In genomic region chr6:82040834-82041487, GRCm38 (mm10) we compare ENCODE assay signal across 8 mouse cellular contexts. TPM values are rescaled to one million over a fixed set of nuclear protein-coding genes. Genes with fewer than 3 reads are reported as not detected.
DNase-seq lines count a peak whose midpoint lies in the region; ATAC-seq and TF ChIP-seq lines count a peak whose summit lies in the region.

Eva1a (plus strand) TSS chr6:82041043.

- peaks cover 12% of the 10 kb centered on the region; the same call in 1 of the 2 replicates for H3K4me1 ChIP-seq in kidney, adult 2 months (ENCODE audit: control insufficient read depth, insufficient read depth, low read length)
- H3K4me1 ChIP-seq in ES-Bruce4 (ENCODE audit: control insufficient read depth, insufficient read depth, low read length) = peaks cover 2% of the 10 kb centered on the region
- H3K4me1 ChIP-seq in forebrain, embryonic 15.5 days = peaks cover 19% of the 10 kb centered on the region
- H3K4me1 ChIP-seq in limb, embryonic 12.5 days (replicated peaks) = peaks cover 57% of the 10 kb centered on the region
- H3K4me1 ChIP-seq in stomach, embryonic 16.5 days (ENCODE audit: control insufficient read depth, insufficient read depth, low read length) = peaks cover 13% of the 10 kb centered on the region

- TF ChIP-seq CTCF in kidney, adult 2 months (conservative IDR thresholded peaks at IDR 0.05; ENCODE audit: insufficient read depth, insufficient read length, low read depth, low read length) = no peak
- TF ChIP-seq CTCF in ES-Bruce4 (IDR thresholded peaks at IDR 0.05; ENCODE audit: low read depth, low read length) = no peak

- H3K27me3 ChIP-seq in kidney, adult 2 months (replicated peaks; ENCODE audit: control insufficient read depth, insufficient read depth, low read length) = no peaks in the 10 kb centered on the region
- no peaks in the 10 kb centered on the region for H3K27me3 ChIP-seq in ES-Bruce4 (ENCODE audit: control insufficient read depth, insufficient read depth, low read length, poor library complexity, severe bottlenecking)
- H3K27me3 ChIP-seq in forebrain, embryonic 15.5 days = peaks cover 16% of the 10 kb centered on the region; the same call in 1 of the 2 replicates
- H3K27me3 ChIP-seq in limb, embryonic 12.5 days = peaks cover 13% of the 10 kb centered on the region
- no peaks in the 10 kb centered on the region for H3K27me3 ChIP-seq in stomach, embryonic 16.5 days (ENCODE audit: control insufficient read depth, insufficient read depth, low read length)

- 8% methylated on average over 11 of the region's 11 CpGs for WGBS in kidney, adult 2 months
- 15% methylated on average over 11 of the region's 11 CpGs for WGBS in forebrain, embryonic 15.5 days
- 7% methylated on average over 11 of the region's 11 CpGs for WGBS in limb, embryonic 12.5 days
- WGBS in stomach, embryonic 16.5 days = 10% methylated on average over 11 of the region's 11 CpGs

- H3K4me2 ChIP-seq in forebrain, embryonic 15.5 days (replicated peaks) = peak within 1 kb of the TSS; percentile 100
- H3K4me2 ChIP-seq in limb, embryonic 12.5 days = peak within 1 kb of the TSS; percentile 82
- peak within 1 kb of the TSS; percentile 85 for H3K4me2 ChIP-seq in stomach, embryonic 16.5 days (ENCODE audit: low read depth, low read length)

- peak within 1 kb of the TSS; percentile 66 for H3K9ac ChIP-seq in ES-Bruce4 (ENCODE audit: low read depth, poor library complexity, severe bottlenecking)
- peak within 1 kb of the TSS; percentile 38 for H3K9ac ChIP-seq in forebrain, embryonic 15.5 days (replicated peaks)
- H3K9ac ChIP-seq in limb, embryonic 12.5 days (replicated peaks) = peak within 1 kb of the TSS; percentile 75
- peak within 1 kb of the TSS; percentile 80 for H3K9ac ChIP-seq in stomach, embryonic 16.5 days (ENCODE audit: low read length)

- no peaks in the 10 kb centered on the region for H3K36me3 ChIP-seq in kidney, adult 2 months (ENCODE audit: control insufficient read depth, insufficient read depth, low read length)
- no peaks in the 10 kb centered on the region for H3K36me3 ChIP-seq in ES-Bruce4 (ENCODE audit: control insufficient read depth, insufficient read depth, low read length, poor library complexity, severe bottlenecking)
- no peaks in the 10 kb centered on the region for H3K36me3 ChIP-seq in forebrain, embryonic 15.5 days
- no peaks in the 10 kb centered on the region for H3K36me3 ChIP-seq in limb, embryonic 12.5 days
- no peaks in the 10 kb centered on the region for H3K36me3 ChIP-seq in stomach, embryonic 16.5 days (ENCODE audit: control insufficient read depth, insufficient read depth, low read length)

- no peaks in the 10 kb centered on the region for H3K9me3 ChIP-seq in ES-Bruce4 (replicated peaks; ENCODE audit: control insufficient read depth, insufficient read depth, low read length, poor library complexity, severe bottlenecking)
- no peaks in the 10 kb centered on the region for H3K9me3 ChIP-seq in forebrain, embryonic 15.5 days
- H3K9me3 ChIP-seq in limb, embryonic 12.5 days = no peaks in the 10 kb centered on the region
- H3K9me3 ChIP-seq in stomach, embryonic 16.5 days (replicated peaks; ENCODE audit: control insufficient read depth, low read length) = no peaks in the 10 kb centered on the region

- ATAC-seq in forebrain, embryonic 15.5 days (replicated peaks) = no peak
- ATAC-seq in limb, embryonic 12.5 days (ENCODE audit: insufficient number of reproducible peaks, insufficient read depth, low FRiP score, low TSS enrichment, low read depth) = peak; percentile 27; the same call in 1 of the 2 replicates
- no peak for ATAC-seq in stomach, embryonic 16.5 days (ENCODE audit: insufficient read depth, low FRiP score)

- no peak for TF ChIP-seq EP300 in ES-Bruce4 (IDR thresholded peaks at IDR 0.05; ENCODE audit: insufficient read depth, low read depth, low read length)

- peak within 1 kb of the TSS; percentile 98 for H3K27ac ChIP-seq in kidney, adult 2 months (ENCODE audit: insufficient read depth, low read depth, low read length)
- H3K27ac ChIP-seq in ES-Bruce4 (ENCODE audit: insufficient read depth, low read length) = no peak within 1 kb of the TSS
- H3K27ac ChIP-seq in forebrain, embryonic 15.5 days (replicated peaks) = no peak within 1 kb of the TSS
- H3K27ac ChIP-seq in limb, embryonic 12.5 days = peak within 1 kb of the TSS; percentile 89
- H3K27ac ChIP-seq in stomach, embryonic 16.5 days (ENCODE audit: low read length) = peak within 1 kb of the TSS; percentile 84

- H3K4me3 ChIP-seq in kidney, adult 2 months (ENCODE audit: insufficient read depth, low read depth, low read length) = peak within 1 kb of the TSS; percentile 83
- H3K4me3 ChIP-seq in ES-Bruce4 (ENCODE audit: low read depth, low read length) = peak within 1 kb of the TSS; percentile 55
- peak within 1 kb of the TSS; percentile 53 for H3K4me3 ChIP-seq in forebrain, embryonic 15.5 days
- peak within 1 kb of the TSS; percentile 66 for H3K4me3 ChIP-seq in limb, embryonic 12.5 days (replicated peaks)
- peak within 1 kb of the TSS; percentile 75 for H3K4me3 ChIP-seq in stomach, embryonic 16.5 days (replicated peaks; ENCODE audit: low read length)

- DNase-seq in kidney, adult 2 months = peak; percentile 43
- DNase-seq in kidney, adult 11 months = no peak
- no peak for DNase-seq in urinary bladder, postnatal 4 days (ENCODE audit: low spot score in 2 of 2)
- no peak for DNase-seq in cerebellum, adult 9-11 months

- TF ChIP-seq POLR2A in kidney, adult 2 months (IDR thresholded peaks at IDR 0.05; ENCODE audit: low read depth, low read length) = no peak
- TF ChIP-seq POLR2A in ES-Bruce4 (IDR thresholded peaks at IDR 0.05; ENCODE audit: insufficient read depth, low read length) = no peak

RNA-seq across cellular contexts. Expression of gene Eva1a, which starts in this region (rescaled TPM):
- polyA plus RNA-seq in kidney, adult 2 months (2012; rRNA removed) = 34.3 and 39.2 TPM in 2 replicates
- polyA plus RNA-seq in ES-Bruce4 (2011; ENCODE audit: insufficient read depth, insufficient read length, low read depth, missing spikeins) = 0.79 and 2.2 TPM in 2 replicates
- polyA plus RNA-seq in forebrain, embryonic 15.5 days (2015; fragmentation: Nextera tagmentation; extraction: Ambion mirVana) = 0.95 and 1.2 TPM in 2 replicates
- 30.6 and 32.4 TPM in 2 replicates for polyA plus RNA-seq in limb, embryonic 12.5 days (2016; fragmentation: Nextera tagmentation; extraction: Ambion mirVana)
- 16.1 and 17.6 TPM in 2 replicates for polyA plus RNA-seq in stomach, embryonic 16.5 days (2015; fragmentation: Nextera tagmentation; extraction: Ambion mirVana)

Comparison
In these comparisons a context has a peak if more than half of its experiments do, and no peak if none do; other contexts are left out.
1. H3K27ac ChIP-seq: peak in kidney, adult 2 months (single experiment), limb, embryonic 12.5 days (single experiment) and stomach, embryonic 16.5 days (single experiment); none in ES-Bruce4 (single experiment) and forebrain, embryonic 15.5 days (single experiment).
2. Peak in every context shown above with its lines, with median percentiles within 50 percentile points of each other: H3K4me3 ChIP-seq, H3K9ac ChIP-seq and H3K4me2 ChIP-seq.